Mouse (Mus musculus) ES-Bruce4 (cell line): ENCODE measurements at regions not wholly inside any gene's neighbourhood (a gene's known extent, or its start where the extent isn't known, plus 50 kb on each side); places are given as distances from the start of the nearest gene placed in this dataset.

Experiments used
- CTCF ChIP-seq: IDR thresholded peaks from one replicate; pipeline ENCODE4 v1.8.1; 2011; ENCODE audit warnings: low read depth, low read length
- EP300 ChIP-seq: IDR thresholded peaks from 2 replicates; pipeline ENCODE4 v1.6.1; 2011; ENCODE audit warnings: low read depth, low read length; ENCODE audit not compliant: insufficient read depth

GRCm38 (mm10) chr2:21946484-21946883 is 280.8 kb upstream of the Myo3a start:
- TF ChIP-seq CTCF (no peak), EP300 (no peak)
